Mouse (Mus musculus) c-Kit-negative CD71-positive TER-119-positive erythroid progenitor cells, embryonic 14.5 days (primary cell): Measurements from ENCODE around the gene Ubb.

Experiments used
- DNase-seq: peaks from one replicate; pipeline ENCODE4 v3.0.0-alpha.2; 2013; ENCODE audit warnings: low read depth, low spot score

Ubb gene

GRCm38 (mm10) chr11:62584671-62585206 is 33.8 kb downstream of the Ubb start:
- no peak for DNase-seq

GRCm38 (mm10) chr11:62587034-62587433 is 36.1 kb downstream of the Ubb start:
- no peak for DNase-seq

GRCm38 (mm10) chr11:62589391-62589790 is 38.4 kb downstream of the Ubb start:
- no peak for DNase-seq

GRCm38 (mm10) chr11:62591026-62591425 is 40.1 kb downstream of the Ubb start:
- DNase-seq: no peak

- DNase-seq: no peak
These were observed 41.1 kb downstream of the Ubb start for GRCm38 (mm10) chr11:62591904-62592575.

GRCm38 (mm10) chr11:62598571-62598970 is 47.6 kb downstream of the Ubb start:
- DNase-seq: no peak

- peak; percentile 38 for DNase-seq
These were observed 51.0 kb downstream of the Ubb start for GRCm38 (mm10) chr11:62601732-62602618.
